Mouse (Mus musculus) mesoderm, embryonic 11.5 days (tissue): ENCODE measurements around the gene Pcnx4.
"Not testable (repeated sequence)": the region's sequence is repeated elsewhere in the genome, so short reads cannot be mapped to it uniquely, and the experiment has no call there.

Experiments
- DNase-seq: peaks from one replicate; pipeline ENCODE4 v3.0.0-alpha.2; 2012; ENCODE audit warnings: low read depth, low spot score

Pcnx4 gene

DNA sequence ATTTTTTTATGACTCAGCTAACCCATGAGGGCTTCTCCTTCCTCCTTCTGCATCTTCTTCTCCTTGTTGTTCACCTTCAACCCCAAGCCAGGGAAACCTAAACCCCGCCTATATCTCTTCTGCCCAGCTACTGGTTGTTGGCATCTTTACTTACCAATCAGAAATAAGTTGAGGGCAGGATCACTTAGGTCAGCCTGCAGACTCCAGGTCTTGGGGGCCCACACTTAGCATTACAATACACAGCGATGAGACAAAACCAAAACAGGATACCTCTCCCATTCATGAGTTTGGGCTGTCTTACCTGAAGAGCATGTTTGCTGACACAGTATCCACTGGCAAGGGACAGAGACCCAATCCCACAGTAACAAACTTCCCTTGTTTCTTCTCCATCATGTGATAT lies 57.8 kb downstream of the Pcnx4 start:
- DNase-seq = no peak

DNA sequence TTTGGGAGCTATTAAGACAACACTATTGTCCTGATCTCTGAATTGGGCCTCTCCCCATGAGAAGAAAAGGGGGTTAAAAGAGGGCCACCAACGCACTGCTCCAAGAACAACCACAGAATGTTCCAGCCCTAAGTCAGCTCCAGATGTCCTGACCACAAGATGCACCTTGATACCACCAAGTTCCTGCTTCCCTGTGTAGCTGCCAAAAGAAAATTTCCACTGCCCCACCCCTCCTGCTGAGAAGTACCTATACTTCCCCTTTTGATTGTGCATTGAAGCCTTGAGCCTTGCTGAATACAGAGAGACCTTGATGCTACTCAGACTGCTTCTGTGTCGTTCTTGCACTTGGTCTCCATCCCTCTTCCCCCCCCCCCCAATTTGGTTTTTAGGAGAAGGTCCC lies 62.5 kb downstream of the Pcnx4 start:
- DNase-seq = not testable (repeated sequence)

- no peak for DNase-seq
Observed at GRCm38 (mm10) chr12:72612053-72612452, 75.9 kb downstream of the Pcnx4 start.

DNA sequence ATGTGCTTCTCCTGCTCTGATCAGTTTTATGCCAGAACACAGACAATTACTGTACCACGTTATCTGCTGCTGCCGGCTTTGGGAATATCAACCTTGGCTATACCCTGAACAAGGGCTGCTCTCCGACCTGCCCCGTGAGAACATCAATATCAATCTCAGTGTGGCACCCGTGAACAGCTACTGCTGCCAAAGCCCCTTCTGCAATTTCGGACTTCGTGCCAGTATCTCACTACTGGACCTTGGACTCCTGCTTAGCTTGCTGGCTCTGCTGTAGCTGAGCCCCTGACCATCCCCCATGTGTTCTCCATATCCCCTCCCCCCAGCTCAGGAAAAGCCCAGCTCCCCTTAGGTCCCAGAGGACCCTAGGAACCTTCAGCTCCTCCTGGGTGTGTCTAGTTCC lies 84.7 kb downstream of the Pcnx4 start:
- DNase-seq = no peak

DNA sequence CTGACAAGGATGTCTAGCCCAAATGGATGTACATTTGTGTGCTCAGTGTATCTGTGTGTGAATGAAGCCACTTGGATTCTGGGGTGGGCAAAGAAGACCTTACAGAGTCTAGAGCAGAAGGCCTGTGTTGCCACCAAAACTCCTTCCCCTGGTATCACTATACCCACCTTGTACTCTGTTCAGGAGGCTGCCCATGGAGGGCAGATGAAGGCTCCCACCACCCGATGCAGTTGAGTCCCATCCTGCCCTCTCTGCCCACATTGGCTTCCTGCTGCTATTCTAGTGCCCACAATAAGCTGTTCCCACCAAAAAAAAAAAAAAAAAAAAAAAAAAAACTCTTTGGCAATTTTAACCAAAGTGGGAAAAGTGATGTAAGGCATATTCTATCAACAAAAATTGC lies 85.3 kb downstream of the Pcnx4 start:
- no peak for DNase-seq

GRCm38 (mm10) chr12:72622853-72623496 lies 86.8 kb downstream of the Pcnx4 start:
- no peak for DNase-seq

- no peak for DNase-seq
Observed at GRCm38 (mm10) chr12:72628751-72629150, 92.6 kb downstream of the Pcnx4 start.
